Mouse (Mus musculus): Measurements from ENCODE around the gene Lmx1a. TPM values are rescaled to one million over a fixed set of nuclear protein-coding genes. Genes with fewer than 3 reads are reported as not detected.
A peak's percentile ranks its signal among the peaks of the same experiment; 100 is the strongest.

The Lmx1a gene
- polyA plus RNA-seq, 1 experiment from 2014 or later, result 5.9 TPM

DNA sequence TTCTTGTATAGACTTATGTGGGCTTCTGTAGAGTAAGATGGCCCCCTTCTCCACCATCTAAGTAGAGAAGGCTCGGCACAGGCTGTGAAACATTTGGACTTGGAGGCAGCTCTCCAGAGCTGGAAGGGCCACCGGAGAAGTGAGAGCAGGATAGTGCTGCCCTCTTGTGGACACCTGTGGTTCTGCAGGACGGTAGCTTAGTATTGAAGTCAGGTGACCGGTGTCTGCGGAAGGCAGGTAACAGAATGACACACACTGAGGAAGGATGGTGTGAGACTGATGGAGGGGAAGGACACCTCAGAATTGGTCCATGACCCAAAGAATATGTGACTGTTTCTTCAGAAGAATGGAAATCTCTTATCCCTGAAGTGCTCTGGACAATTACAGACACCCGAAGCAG is 19.2 kb upstream of the Lmx1a start:
- Histone ChIP-seq H3K9ac (ENCODE audit: low read depth, low read length) (no peak overlapping the region), H3K4me3 (ENCODE audit: low read depth, low read length) (no peak overlapping the region), H3K4me1 (ENCODE audit: control insufficient read depth, insufficient read depth, low read length) (no peaks in the 10 kb centered on the region), H3K27ac (ENCODE audit: low read length) (no peak overlapping the region), H3K9me3 (replicated peaks; ENCODE audit: control insufficient read depth, low read length, poor library complexity, severe bottlenecking) (no peaks in the 10 kb centered on the region), H3K36me3 (ENCODE audit: control insufficient read depth, insufficient read depth, low read length) (no peaks in the 10 kb centered on the region), H3K4me2 (ENCODE audit: low read length) (no peak overlapping the region), H3K27me3 (ENCODE audit: control insufficient read depth, insufficient read depth, low read depth, low read length) (peaks cover 24% of the 10 kb centered on the region)
- 32% methylated on average over 6 of the region's 6 CpGs for WGBS
- no peak; the same call in 1 of the 2 replicates for ATAC-seq

DNA sequence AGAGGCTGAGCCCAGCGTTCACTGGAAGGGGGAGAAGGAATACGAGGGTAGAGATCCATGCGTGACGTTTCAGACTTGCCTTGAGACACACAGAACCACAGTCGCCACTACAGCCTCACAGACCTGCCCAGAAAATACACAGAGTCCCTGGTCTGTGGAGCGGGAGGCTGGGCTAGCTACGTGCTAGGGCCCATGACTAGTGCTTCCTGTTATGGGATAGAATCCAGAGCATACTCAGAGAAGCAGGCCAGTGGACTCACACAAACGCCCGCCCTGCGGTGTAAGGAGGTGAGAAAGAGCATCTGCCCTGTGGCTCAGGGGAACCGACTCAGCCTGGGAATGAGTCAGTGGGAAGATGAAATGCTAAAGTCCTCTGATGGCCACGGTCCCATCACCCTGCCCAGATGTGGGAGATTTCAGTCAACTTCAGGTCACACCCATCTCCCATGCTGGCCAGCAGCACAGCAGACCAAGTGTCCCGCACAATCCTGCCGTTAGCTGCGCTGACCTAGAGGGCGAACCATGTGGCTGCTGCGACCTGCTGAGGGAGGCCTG is 16.5 kb upstream of the Lmx1a start:
- H3K27ac ChIP-seq (ENCODE audit: low read length), result no peak overlapping the region
- no peak for ATAC-seq
- 18% methylated on average over 17 of the region's 17 CpGs for WGBS
- no peaks in the 10 kb centered on the region for H3K9me3 ChIP-seq (replicated peaks; ENCODE audit: control insufficient read depth, low read length, poor library complexity, severe bottlenecking)
- H3K4me2 ChIP-seq (ENCODE audit: low read length), result no peak overlapping the region
- H3K27me3 ChIP-seq (ENCODE audit: control insufficient read depth, insufficient read depth, low read depth, low read length), result peaks cover 24% of the 10 kb centered on the region
- H3K4me3 ChIP-seq (ENCODE audit: low read depth, low read length), result no peak overlapping the region
- H3K9ac ChIP-seq (ENCODE audit: low read depth, low read length), result no peak overlapping the region
- H3K4me1 ChIP-seq (ENCODE audit: control insufficient read depth, insufficient read depth, low read length), result no peaks in the 10 kb centered on the region
- H3K36me3 ChIP-seq (ENCODE audit: control insufficient read depth, insufficient read depth, low read length), result no peaks in the 10 kb centered on the region

DNA sequence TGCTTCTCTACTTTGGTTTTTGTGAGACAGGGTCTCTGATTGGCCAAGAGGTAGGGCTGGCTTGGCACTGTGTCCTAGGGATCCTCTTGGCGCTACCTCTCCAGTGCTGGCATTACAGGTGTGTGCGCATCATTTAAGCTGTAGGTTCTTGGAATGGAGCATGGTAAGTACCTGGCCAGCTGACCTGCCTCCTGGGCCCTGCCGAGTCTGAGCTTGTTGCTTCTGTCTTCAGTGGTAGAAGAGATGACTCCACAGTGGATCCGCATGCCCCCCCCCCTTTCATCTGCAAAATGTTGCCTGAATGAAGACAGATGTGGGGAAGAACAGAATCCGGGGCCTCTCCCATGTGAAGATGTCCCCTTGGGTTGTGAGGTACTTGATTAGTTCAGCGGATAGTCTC is 10.0 kb upstream of the Lmx1a start:
- no peaks in the 10 kb centered on the region for H3K36me3 ChIP-seq (ENCODE audit: control insufficient read depth, insufficient read depth, low read length)
- H3K4me1 ChIP-seq (ENCODE audit: control insufficient read depth, insufficient read depth, low read length), result no peaks in the 10 kb centered on the region
- H3K4me3 ChIP-seq (ENCODE audit: low read depth, low read length), result no peak overlapping the region
- no peak overlapping the region for H3K9ac ChIP-seq (ENCODE audit: low read depth, low read length)
- no peak overlapping the region for H3K27ac ChIP-seq (ENCODE audit: low read length)
- peaks cover 3% of the 10 kb centered on the region for H3K9me3 ChIP-seq (replicated peaks; ENCODE audit: control insufficient read depth, low read length, poor library complexity, severe bottlenecking)
- no peak for ATAC-seq
- no peak overlapping the region for H3K4me2 ChIP-seq (ENCODE audit: low read length)
- H3K27me3 ChIP-seq (ENCODE audit: control insufficient read depth, insufficient read depth, low read depth, low read length), result peaks cover 5% of the 10 kb centered on the region
- WGBS, result 90% methylated on average over 6 of the region's 6 CpGs

DNA sequence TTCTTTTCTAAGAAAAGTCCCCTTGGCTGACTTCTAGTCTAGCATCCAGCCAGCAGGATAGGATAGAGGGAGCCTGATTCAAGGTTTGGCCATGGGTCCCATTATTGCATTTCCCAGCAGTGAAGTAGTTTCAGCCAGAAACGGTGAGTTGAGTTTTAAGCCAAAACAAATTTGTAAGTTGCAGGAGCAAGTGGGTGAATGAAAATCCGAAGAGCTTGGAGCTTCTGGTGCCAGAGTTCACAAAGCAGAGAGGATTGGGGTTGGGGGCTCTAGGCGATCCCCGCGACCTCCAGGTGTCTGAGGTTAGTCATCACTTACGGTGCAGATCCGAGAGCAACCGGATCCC is 1.1 kb upstream of the Lmx1a start:
- Histone ChIP-seq H3K27me3 (ENCODE audit: control insufficient read depth, insufficient read depth, low read depth, low read length) (peaks cover 32% of the 10 kb centered on the region), H3K4me3 (ENCODE audit: low read depth, low read length) (peak overlapping the region; percentile 40), H3K27ac (ENCODE audit: low read length) (no peak overlapping the region), H3K36me3 (ENCODE audit: control insufficient read depth, insufficient read depth, low read length) (no peaks in the 10 kb centered on the region), H3K4me2 (ENCODE audit: low read length) (peak overlapping the region; percentile 64; the same call in 1 of the 2 replicates), H3K4me1 (ENCODE audit: control insufficient read depth, insufficient read depth, low read length) (peaks cover 19% of the 10 kb centered on the region), H3K9ac (ENCODE audit: low read depth, low read length) (no peak overlapping the region), H3K9me3 (replicated peaks; ENCODE audit: control insufficient read depth, low read length, poor library complexity, severe bottlenecking) (peaks cover 4% of the 10 kb centered on the region)
- ATAC-seq, result no peak
- WGBS, result under 1% methylated on average over 8 of the region's 8 CpGs

DNA sequence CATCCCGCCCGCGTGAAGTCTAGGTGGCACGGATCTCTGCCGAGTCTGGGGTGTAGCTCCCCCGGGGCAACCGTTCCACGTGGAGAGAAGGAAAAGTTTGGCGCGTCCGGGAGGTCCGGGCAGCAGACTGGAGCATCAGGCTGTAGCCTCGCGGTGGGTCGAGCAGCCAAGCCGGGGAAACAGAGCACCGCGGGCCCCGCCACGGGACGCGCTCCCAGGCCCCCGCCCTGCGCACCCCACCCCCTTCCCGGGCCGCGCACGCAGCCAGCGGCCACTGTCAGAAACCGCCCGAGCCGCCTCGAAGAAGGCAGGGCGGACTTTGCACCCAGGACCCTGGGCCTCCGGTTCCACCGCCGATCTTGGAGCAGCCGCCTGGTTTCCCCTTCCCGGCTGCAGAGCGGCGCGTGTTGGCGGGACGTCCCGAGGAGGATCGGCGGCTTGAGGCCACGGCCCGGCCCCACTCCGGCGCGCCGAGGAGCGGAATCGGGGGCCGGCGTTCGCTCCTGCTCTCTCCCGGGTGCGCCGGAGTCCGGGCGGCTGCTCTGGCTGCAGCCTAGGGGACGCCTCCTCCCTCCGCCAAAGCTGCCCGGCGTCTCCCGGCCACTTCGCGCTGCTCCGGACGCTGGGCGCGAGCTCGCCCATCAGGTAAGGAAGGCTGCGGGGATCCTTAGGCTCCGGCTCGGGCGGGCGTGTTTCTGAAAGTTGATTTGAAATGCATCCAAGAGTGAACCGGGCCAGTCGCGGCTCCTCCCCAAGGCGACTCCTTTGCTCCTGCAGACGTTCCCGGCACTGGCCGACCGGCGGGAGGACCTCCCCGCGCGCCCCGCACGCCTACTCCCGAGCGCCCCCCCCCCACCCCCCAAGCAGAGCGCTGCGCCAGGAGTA is 448 bp upstream of the Lmx1a start:
- peaks cover 32% of the 10 kb centered on the region for H3K27me3 ChIP-seq (ENCODE audit: control insufficient read depth, insufficient read depth, low read depth, low read length)
- peak; percentile 37 for ATAC-seq
- H3K4me1 ChIP-seq (ENCODE audit: control insufficient read depth, insufficient read depth, low read length), result peaks cover 19% of the 10 kb centered on the region
- H3K9me3 ChIP-seq (replicated peaks; ENCODE audit: control insufficient read depth, low read length, poor library complexity, severe bottlenecking), result peaks cover 4% of the 10 kb centered on the region
- under 1% methylated on average over 64 of the region's 98 CpGs for WGBS
- H3K27ac ChIP-seq (ENCODE audit: low read length), result peak overlapping the region; percentile 53
- no peaks in the 10 kb centered on the region for H3K36me3 ChIP-seq (ENCODE audit: control insufficient read depth, insufficient read depth, low read length)
- H3K9ac ChIP-seq (ENCODE audit: low read depth, low read length), result peak overlapping the region; percentile 62
- H3K4me2 ChIP-seq (ENCODE audit: low read length), result peak overlapping the region; percentile 64
- H3K4me3 ChIP-seq (ENCODE audit: low read depth, low read length), result peak overlapping the region; percentile 40

DNA sequence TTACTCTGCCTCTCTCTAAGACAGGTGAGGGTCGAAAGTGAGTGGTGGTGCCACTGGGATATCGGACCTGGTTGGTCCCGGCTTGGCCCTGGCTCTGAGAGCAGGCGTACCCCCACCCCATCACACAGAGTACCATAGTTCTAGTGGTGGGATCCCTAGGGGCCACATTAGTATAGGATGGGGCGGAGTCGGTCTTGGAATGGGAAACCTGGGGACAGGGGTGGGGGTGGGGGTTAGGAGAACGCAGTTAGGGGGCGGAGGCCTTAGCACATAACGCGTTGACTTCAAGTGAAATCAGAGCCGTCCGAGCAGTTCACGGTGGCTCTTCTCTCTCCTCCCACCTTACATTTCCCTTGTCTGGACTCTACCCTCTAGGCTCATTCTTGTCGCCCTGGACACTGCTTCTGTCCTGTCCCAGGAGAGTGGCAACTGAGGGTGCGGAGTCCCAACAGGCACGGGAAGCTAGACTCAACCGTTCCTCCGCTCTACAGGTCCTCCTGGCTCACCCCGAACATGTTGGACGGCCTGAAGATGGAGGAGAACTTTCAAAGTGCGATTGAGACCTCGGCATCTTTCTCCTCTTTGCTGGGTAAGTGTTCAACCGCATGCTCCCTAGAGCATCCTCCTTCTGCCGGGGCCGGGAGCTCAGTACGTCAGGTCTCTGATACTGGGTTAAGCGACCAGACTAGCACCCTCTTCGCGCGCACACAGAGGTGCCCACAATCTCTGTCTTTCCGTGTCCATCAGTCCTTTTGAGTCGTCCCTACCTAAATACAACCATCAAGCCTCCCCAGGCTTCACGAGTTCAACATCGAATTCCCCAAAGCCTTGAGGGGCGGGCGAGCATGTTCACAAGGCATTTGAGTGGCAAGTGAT is 463 bp downstream of the Lmx1a start:
- H3K4me1 ChIP-seq (ENCODE audit: control insufficient read depth, insufficient read depth, low read length), result peaks cover 19% of the 10 kb centered on the region
- H3K4me3 ChIP-seq (ENCODE audit: low read depth, low read length), result peak overlapping the region; percentile 40
- H3K9me3 ChIP-seq (replicated peaks; ENCODE audit: control insufficient read depth, low read length, poor library complexity, severe bottlenecking), result peaks cover 3% of the 10 kb centered on the region; the same call in 1 of the 2 replicates
- H3K9ac ChIP-seq (ENCODE audit: low read depth, low read length), result no peak overlapping the region
- peaks cover 35% of the 10 kb centered on the region for H3K27me3 ChIP-seq (ENCODE audit: control insufficient read depth, insufficient read depth, low read depth, low read length)
- ATAC-seq, result peak; percentile 54
- H3K27ac ChIP-seq (ENCODE audit: low read length), result no peak overlapping the region; the same call in 1 of the 2 replicates
- H3K4me2 ChIP-seq (ENCODE audit: low read length), result peak overlapping the region; percentile 64
- WGBS, result under 1% methylated on average over 36 of the region's 36 CpGs
- no peaks in the 10 kb centered on the region for H3K36me3 ChIP-seq (ENCODE audit: control insufficient read depth, insufficient read depth, low read length)

DNA sequence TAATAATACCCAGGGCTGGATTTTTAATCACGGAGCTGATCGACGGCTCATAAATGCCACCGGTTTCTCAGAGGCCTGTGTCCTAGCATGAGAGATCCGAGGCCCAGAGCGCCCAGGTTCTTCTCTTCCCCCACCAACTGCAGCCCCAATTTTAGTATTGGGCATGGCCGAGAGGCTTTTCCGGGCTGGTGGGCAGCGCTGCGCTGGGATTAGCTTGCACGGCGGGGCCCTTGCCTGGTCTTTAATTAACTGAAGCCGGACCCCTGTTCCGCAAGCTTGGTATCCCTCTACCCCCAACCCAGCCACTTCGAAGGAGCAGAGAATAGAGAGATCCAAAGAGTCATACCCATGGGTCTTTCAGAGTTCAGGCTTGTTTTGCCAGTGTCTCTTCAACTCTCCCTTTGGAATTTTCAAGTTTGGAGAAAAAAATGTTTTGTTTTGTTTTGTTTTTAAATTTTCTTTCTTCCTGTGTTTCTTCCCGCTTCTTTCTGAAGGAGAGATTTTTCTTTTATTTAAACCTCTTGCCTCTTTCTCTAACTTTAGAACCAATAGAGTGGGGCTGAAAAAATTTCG is 1.2 kb downstream of the Lmx1a start:
- Histone ChIP-seq H3K9ac (ENCODE audit: low read depth, low read length) (no peak overlapping the region), H3K36me3 (ENCODE audit: control insufficient read depth, insufficient read depth, low read length) (no peaks in the 10 kb centered on the region), H3K27ac (ENCODE audit: low read length) (peak overlapping the region; percentile 22; the same call in 1 of the 2 replicates), H3K4me2 (ENCODE audit: low read length) (no peak overlapping the region), H3K4me3 (ENCODE audit: low read depth, low read length) (no peak overlapping the region), H3K27me3 (ENCODE audit: control insufficient read depth, insufficient read depth, low read depth, low read length) (peaks cover 42% of the 10 kb centered on the region), H3K9me3 (replicated peaks; ENCODE audit: control insufficient read depth, low read length, poor library complexity, severe bottlenecking) (no peaks in the 10 kb centered on the region), H3K4me1 (ENCODE audit: control insufficient read depth, insufficient read depth, low read length) (peaks cover 19% of the 10 kb centered on the region)
- ATAC-seq, result no peak
- WGBS, result 0% methylated on average over 17 of the region's 17 CpGs

DNA sequence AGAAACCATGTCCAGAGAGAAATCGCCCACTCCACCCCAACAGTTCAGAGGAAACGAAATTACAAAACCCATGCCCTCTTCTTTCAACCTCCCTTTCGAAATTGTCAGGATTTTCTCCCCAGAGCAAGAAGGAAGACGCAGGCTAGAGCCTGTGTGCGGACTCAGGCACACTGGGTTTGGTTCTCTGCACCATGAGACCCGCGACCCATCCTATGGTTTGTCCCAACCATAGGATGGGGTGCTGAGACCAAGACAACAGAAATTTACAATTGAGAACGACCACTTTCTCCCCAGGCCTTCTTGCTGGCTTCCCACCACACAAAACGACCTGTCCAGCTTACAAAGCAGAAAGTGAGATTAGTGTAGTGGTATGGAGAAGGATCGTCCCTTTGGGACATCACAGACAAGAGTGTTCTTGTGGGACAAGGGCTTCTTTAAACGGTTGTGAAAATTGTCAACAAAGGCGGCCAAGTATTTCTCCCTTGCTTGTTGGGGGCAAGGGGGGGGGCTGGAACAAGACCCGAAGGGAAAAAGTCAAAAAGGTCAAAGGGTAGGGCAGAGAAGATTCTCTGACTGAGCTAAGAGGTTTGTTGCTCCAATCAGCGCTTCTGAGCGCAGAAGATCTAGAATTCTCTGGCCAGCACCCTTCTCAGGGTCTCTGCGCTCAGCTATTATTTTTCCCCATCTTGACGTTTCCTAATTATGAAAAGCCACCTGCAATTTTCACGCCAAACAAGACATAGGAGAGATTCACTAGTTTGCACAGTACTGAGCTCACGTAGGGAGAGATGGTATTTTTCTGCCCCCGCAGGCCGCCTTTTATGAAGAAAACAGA is 1.9 kb downstream of the Lmx1a start:
- H3K27me3 ChIP-seq (ENCODE audit: control insufficient read depth, insufficient read depth, low read depth, low read length), result peaks cover 45% of the 10 kb centered on the region
- no peak overlapping the region for H3K4me2 ChIP-seq (ENCODE audit: low read length)
- 2% methylated on average over 21 of the region's 21 CpGs for WGBS

More for the DNA sequence above, 1.9 kb downstream of the Lmx1a start:
- Histone ChIP-seq H3K9ac (ENCODE audit: low read depth, low read length) (no peak overlapping the region), H3K36me3 (ENCODE audit: control insufficient read depth, insufficient read depth, low read length) (no peaks in the 10 kb centered on the region), H3K27ac (ENCODE audit: low read length) (no peak overlapping the region), H3K9me3 (replicated peaks; ENCODE audit: control insufficient read depth, low read length, poor library complexity, severe bottlenecking) (no peaks in the 10 kb centered on the region), H3K4me1 (ENCODE audit: control insufficient read depth, insufficient read depth, low read length) (peaks cover 19% of the 10 kb centered on the region), H3K4me3 (ENCODE audit: low read depth, low read length) (no peak overlapping the region)
- ATAC-seq, result no peak
